Mouse (Mus musculus) thymus, postnatal 0 days (tissue): ENCODE measurements around the gene Crybb1. TPM values are rescaled to one million over a fixed set of nuclear protein-coding genes. Genes with fewer than 3 reads are reported as not detected.

Experiments
- DNase-seq: peaks from one replicate; pipeline ENCODE4 v3.0.0-alpha.2; 2015; ENCODE audit warnings: low spot score
- polyA plus RNA-seq: library from polyadenylated mRNA; unstranded; fragments of >200 nt; fragmentation: Nextera tagmentation; extraction: Ambion mirVana; gene quantifications from 2 replicates; pipeline ENCODE4 v1.2.1, GENCODE M21; 2015

Crybb1 gene
- polyA plus RNA-seq, 1 experiment from 2014 or later: 0.74 TPM

GRCm38 (mm10) chr5:112265515-112265914, 9.9 kb downstream of the Crybb1 start:
- DNase-seq: no peak

- DNase-seq: no peak
Measured at GRCm38 (mm10) chr5:112266011-112266777, 10.6 kb downstream of the Crybb1 start.

- DNase-seq: peak; percentile 56
Measured at GRCm38 (mm10) chr5:112270764-112271541, 15.3 kb downstream of the Crybb1 start.

GRCm38 (mm10) chr5:112272934-112273333, 17.3 kb downstream of the Crybb1 start:
- DNase-seq: no peak

- peak; percentile 30 for DNase-seq
Measured at GRCm38 (mm10) chr5:112273746-112274463, 18.3 kb downstream of the Crybb1 start.

- peak; percentile 29 for DNase-seq
Measured at GRCm38 (mm10) chr5:112275021-112275804, 19.6 kb downstream of the Crybb1 start.

GRCm38 (mm10) chr5:112276267-112276873, 20.8 kb downstream of the Crybb1 start, which contains the start of gene Tpst2:
Gene Tpst2, plus strand, starts transcription at chr5:112276691.
- peak; percentile 100 for DNase-seq

- no peak for DNase-seq
Measured at GRCm38 (mm10) chr5:112276907-112277348, 21.3 kb downstream of the Crybb1 start.

- no peak for DNase-seq
Measured at GRCm38 (mm10) chr5:112277906-112278470, 22.4 kb downstream of the Crybb1 start.

- DNase-seq: no peak
Measured at GRCm38 (mm10) chr5:112279181-112280021, 23.8 kb downstream of the Crybb1 start.

- DNase-seq: no peak
Measured at GRCm38 (mm10) chr5:112280151-112280550, 24.5 kb downstream of the Crybb1 start.

- DNase-seq: no peak
Measured at GRCm38 (mm10) chr5:112280863-112281660, 25.4 kb downstream of the Crybb1 start.

- no peak for DNase-seq
Measured at GRCm38 (mm10) chr5:112281676-112282075, 26.1 kb downstream of the Crybb1 start.

- no peak for DNase-seq
Measured at GRCm38 (mm10) chr5:112282123-112282779, 26.6 kb downstream of the Crybb1 start.

GRCm38 (mm10) chr5:112282780-112283482, 27.3 kb downstream of the Crybb1 start:
- no peak for DNase-seq

- DNase-seq: no peak
Measured at GRCm38 (mm10) chr5:112283543-112284202, 28.1 kb downstream of the Crybb1 start.

GRCm38 (mm10) chr5:112284203-112284582, 28.6 kb downstream of the Crybb1 start:
- no peak for DNase-seq
